In the genomic region with DNA sequence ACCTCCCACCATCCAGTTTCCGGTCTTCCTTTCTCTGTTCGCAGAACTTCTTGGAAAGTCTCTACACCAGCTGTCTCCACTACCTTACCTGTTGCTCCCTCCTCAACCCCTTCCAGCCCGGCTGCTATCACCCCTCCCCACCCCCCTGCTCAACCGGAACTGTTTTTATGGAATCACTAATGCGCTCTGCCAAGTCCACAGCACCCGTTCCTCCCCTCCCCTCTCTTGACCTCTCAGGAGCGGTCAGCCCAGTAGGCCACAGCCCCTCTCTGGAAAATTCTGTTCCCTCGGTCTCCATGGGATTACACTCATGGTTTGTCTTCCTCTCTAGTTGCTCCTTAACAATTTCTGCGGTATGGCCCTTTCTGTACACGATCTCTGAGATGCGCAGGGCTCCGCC, we compare ENCODE assay signal across 23 mouse cellular contexts. TPM values are rescaled to one million over a fixed set of nuclear protein-coding genes. Genes with fewer than 3 reads are reported as not detected.
DNase-seq lines count a peak whose midpoint lies in the region; ATAC-seq and TF ChIP-seq lines count a peak whose summit lies in the region.
"Had no signal": no experiment of that assay in that cellular context is flagged by ENCODE, and none has a peak within 500 bp of the region (broad histone marks: within the 10 kb centered on the region; RNA-seq: fewer than 3 reads in every experiment).

Scn4a (minus strand) TSS at position 101 of the 400 bp plus-strand sequence.

- no peak within 1 kb of the TSS for H3ac ChIP-seq in myocyte (ENCODE audit: control insufficient read depth, insufficient read length)

- no peak for TF ChIP-seq POLR2A in myocyte (IDR thresholded peaks at IDR 0.05; ENCODE audit: insufficient read length, low read depth)

- no peaks in the 10 kb centered on the region for H3K79me2 ChIP-seq in myocyte (ENCODE audit: control insufficient read depth, insufficient read depth)

- H3K36me3 ChIP-seq in heart, embryonic 10.5 days, result no peaks in the 10 kb centered on the region
- no peaks in the 10 kb centered on the region for H3K36me3 ChIP-seq in myocyte (ENCODE audit: control insufficient read depth, insufficient read depth)
- no peaks in the 10 kb centered on the region for H3K36me3 ChIP-seq in hindbrain, postnatal 0 days (ENCODE audit: insufficient read depth, low read length)
- H3K36me3 ChIP-seq: embryonic facial prominence, embryonic 10.5 days; G1E; hindbrain, embryonic 13.5 days; intestine, embryonic 15.5 days; kidney, embryonic 15.5 days had no signal

- H3K27me3 ChIP-seq in heart, embryonic 10.5 days (ENCODE audit: insufficient read depth, poor library complexity, severe bottlenecking), result no peaks in the 10 kb centered on the region
- H3K27me3 ChIP-seq in myocyte (ENCODE audit: control insufficient read depth, insufficient read depth, insufficient read length), result peaks cover 12% of the 10 kb centered on the region
- H3K27me3 ChIP-seq in hindbrain, postnatal 0 days (ENCODE audit: insufficient read depth, low read length), result no peaks in the 10 kb centered on the region
- H3K27me3 ChIP-seq: forebrain, embryonic 13.5 days; hindbrain, embryonic 13.5 days; intestine, embryonic 15.5 days; kidney, embryonic 15.5 days had no signal

- H3K4me1 ChIP-seq in heart, embryonic 10.5 days, result peaks cover 24% of the 10 kb centered on the region
- no peaks in the 10 kb centered on the region for H3K4me1 ChIP-seq in hindbrain, postnatal 0 days (ENCODE audit: insufficient read depth, low read length)
- H3K4me1 ChIP-seq: forebrain, embryonic 13.5 days; hindbrain, embryonic 13.5 days had no signal

- DNase-seq in heart, adult 18-20 months, result no peak
- DNase-seq in heart, embryonic 10.5 days (ENCODE audit: low spot score), result no peak
- DNase-seq in gastrocnemius, adult 18-20 months (ENCODE audit: low spot score), result no peak
- no peak for DNase-seq in gastrocnemius, postnatal 14 days
- DNase-seq in hindbrain, postnatal 0 days (ENCODE audit: low spot score), result no peak
- no peak for DNase-seq in adrenal gland, postnatal 14 days
- DNase-seq: adrenal gland, postnatal 25 days; B cell, adult 2 months; cerebellum, adult 18-20 months; cerebellum, adult 9-11 months; cerebellum, postnatal 36 days; forebrain, postnatal 0 days; kidney, adult 18-20 months had no signal

- no peak for ATAC-seq in hindbrain, postnatal 0 days
- ATAC-seq: CD4-positive, CD25-positive, alpha-beta regulatory T cell, adult 4 months; forebrain, embryonic 13.5 days; forebrain, postnatal 0 days; intestine, embryonic 15.5 days had no signal

- no peak within 1 kb of the TSS for H3K27ac ChIP-seq in heart, embryonic 10.5 days
- no peak within 1 kb of the TSS for H3K27ac ChIP-seq in hindbrain, postnatal 0 days
- H3K27ac ChIP-seq: embryonic facial prominence, embryonic 10.5 days; forebrain, embryonic 13.5 days; hindbrain, embryonic 13.5 days; intestine, embryonic 15.5 days; kidney, embryonic 15.5 days had no signal

- no peak within 1 kb of the TSS for H3K4me3 ChIP-seq in heart, embryonic 10.5 days
- no peak within 1 kb of the TSS for H3K4me3 ChIP-seq in myocyte
- no peak within 1 kb of the TSS for H3K4me3 ChIP-seq in hindbrain, postnatal 0 days (ENCODE audit: low read length)
- H3K4me3 ChIP-seq: embryonic facial prominence, embryonic 10.5 days; forebrain, embryonic 13.5 days; hindbrain, embryonic 13.5 days; intestine, embryonic 15.5 days; kidney, embryonic 15.5 days had no signal

- intact Hi-C loops in gastrocnemius, postnatal 14 days (cut with DNase I; ENCODE audit: low total_unique reads), result no loop called here

- no peaks in the 10 kb centered on the region for H3K9me3 ChIP-seq in heart, embryonic 10.5 days
- H3K9me3 ChIP-seq in hindbrain, postnatal 0 days (ENCODE audit: low read length), result no peaks in the 10 kb centered on the region
- H3K9me3 ChIP-seq: embryonic facial prominence, embryonic 10.5 days; forebrain, embryonic 13.5 days; G1E; hindbrain, embryonic 13.5 days; intestine, embryonic 15.5 days; kidney, embryonic 15.5 days had no signal

- peak within 1 kb of the TSS; percentile 3 for H3K4me2 ChIP-seq in myocyte (ENCODE audit: low read depth)
- H3K4me2 ChIP-seq in hindbrain, postnatal 0 days (ENCODE audit: low read depth, low read length), result no peak within 1 kb of the TSS
- H3K4me2 ChIP-seq: forebrain, embryonic 13.5 days; heart, embryonic 11.5 days; hindbrain, embryonic 13.5 days; intestine, embryonic 15.5 days; kidney, embryonic 15.5 days had no signal

- 83% methylated on average over 12 of the region's 12 CpGs for WGBS in heart, embryonic 10.5 days
- 89% methylated on average over 12 of the region's 12 CpGs for WGBS in hindbrain, postnatal 0 days

- TF ChIP-seq CTCF in hindbrain, postnatal 0 days (IDR thresholded peaks at IDR 0.05; ENCODE audit: low read depth), result no peak

- no peak within 1 kb of the TSS for H3K9ac ChIP-seq in hindbrain, postnatal 0 days (replicated peaks; ENCODE audit: low read length)
- H3K9ac ChIP-seq: forebrain, embryonic 13.5 days; forebrain, postnatal 0 days; hindbrain, embryonic 13.5 days; intestine, embryonic 15.5 days; kidney, embryonic 15.5 days had no signal

TF ChIP-seq in myocyte, 11 proteins besides CTCF, POLR2A, EP300 and RAD21:
- TF ChIP-seq POLR2AphosphoS2 (IDR thresholded peaks at IDR 0.05; ENCODE audit: insufficient read length, low read depth) (no peak), USF1 (IDR thresholded peaks at IDR 0.05; ENCODE audit: low read depth) (no peak), E2F4 (IDR thresholded peaks at IDR 0.05; ENCODE audit: insufficient read depth) (no peak), TCF3 (IDR thresholded peaks at IDR 0.05; ENCODE audit: insufficient read length, low read depth) (no peak), TCF12 (IDR thresholded peaks at IDR 0.05; ENCODE audit: insufficient read depth, poor library complexity, severe bottlenecking) (no peak)

RNA-seq across cellular contexts. Expression of gene Scn4a, which starts in this region (rescaled TPM):
- total RNA-seq in heart, adult 18-20 months (2021), result 10 to 100 TPM; 22.6 to 23.8 TPM
- 0.20 and 0.44 TPM in 2 replicates for polyA plus RNA-seq in heart, embryonic 10.5 days (2016; fragmentation: Nextera tagmentation; extraction: Ambion mirVana)
- 100 to 1,000 TPM; 472 to 505 TPM for total RNA-seq in gastrocnemius, adult 18-20 months (2021)
- 100 to 1,000 TPM; 178 to 181 TPM for total RNA-seq in gastrocnemius, postnatal 14 days (2021)
- 15.3 TPM for polyA plus RNA-seq in myocyte (2012; fragmentation: generic; extraction: Trizol)
- under 0.01 and 0.22 TPM in 2 replicates for total RNA-seq in hindbrain, postnatal 0 days (2014; rRNA removed)
- 0.04 TPM in 1 of 2 replicates, not detected in the other for polyA plus RNA-seq in hindbrain, postnatal 0 days (2015; fragmentation: Nextera tagmentation; extraction: Ambion mirVana)
- total RNA-seq in adrenal gland, postnatal 14 days (2021), result 0.44 and 0.49 TPM in 2 replicates
- total RNA-seq: forebrain, postnatal 0 days; hematopoietic stem cell, adult 5-6 weeks had no signal
- polyA plus RNA-seq: forebrain, embryonic 13.5 days; G1E had no signal

Comparison
In these comparisons a context has a peak if more than half of its experiments do, and no peak if none do; other contexts are left out.
1. RNA of gene Scn4a (total RNA-seq): 472 to 505 TPM in gastrocnemius, adult 18-20 months, 178 to 181 TPM in gastrocnemius, postnatal 14 days and 22.6 to 23.8 TPM in heart, adult 18-20 months; 0.44 to 0.49 TPM in adrenal gland, postnatal 14 days and under 0.01 to 0.22 TPM in hindbrain, postnatal 0 days; every median in the first group is over 10 times any median in the second.
2. RNA of gene Scn4a (total RNA-seq): 472 to 505 TPM in gastrocnemius, adult 18-20 months and 178 to 181 TPM in gastrocnemius, postnatal 14 days; 22.6 to 23.8 TPM in heart, adult 18-20 months; every median in the first group is over 4 times any median in the second.
3. RNA of gene Scn4a (polyA plus RNA-seq): 15.3 TPM in myocyte (single experiment); 0.20 to 0.44 TPM in heart, embryonic 10.5 days and 0.04 TPM in hindbrain, postnatal 0 days; every median in the first group is over 10 times any median in the second.